Mouse (Mus musculus) C2C12 (cell line): Measurements from ENCODE around the gene Rapgef2.
"Not testable (repeated sequence)": the region's sequence is repeated elsewhere in the genome, so short reads cannot be mapped to it uniquely, and the experiment has no call there.

Experiments used
- CTCF ChIP-seq: IDR thresholded peaks from one replicate; pipeline ENCODE4 v1.5.1; 2011; ENCODE audit not compliant: control insufficient read depth, insufficient read depth, insufficient read length
- USF1 ChIP-seq: IDR thresholded peaks from one replicate; pipeline ENCODE4 v1.6.1; 2011; ENCODE audit warnings: low read depth, mild to moderate bottlenecking, control low read depth, moderate library complexity

- TF ChIP-seq CTCF, USF1: not testable (repeated sequence)
Observed at GRCm38 (mm10) chr3:79226807-79227206, 59.5 kb downstream of the Rapgef2 start.
